Mouse (Mus musculus) left cerebral cortex, adult 8-10 months (tissue): ENCODE measurements at regions not wholly inside any gene's neighbourhood (a gene's known extent, or its start where the extent isn't known, plus 50 kb on each side); places are given as distances from the start of the nearest gene placed in this dataset.

Source experiments
- DNase-seq, 2 experiments: peaks; one replicate each; pipeline ENCODE4 v3.0.0; 2022; ENCODE audit warnings: low spot score in 2 of 2

GRCm38 (mm10) chr2:169524429-169524828 is 63.1 kb downstream of the Gm11011 start:
- no peak for DNase-seq

- no peak for DNase-seq
Observed at GRCm38 (mm10) chr2:169519941-169520340, 67.6 kb downstream of the Gm11011 start.

- no peak for DNase-seq
Observed at GRCm38 (mm10) chr2:169515350-169515749, 72.2 kb downstream of the Gm11011 start.

GRCm38 (mm10) chr2:169510741-169511140 is 76.8 kb downstream of the Gm11011 start:
- no peak for DNase-seq

- DNase-seq = no peak
Observed at GRCm38 (mm10) chr2:169509406-169509805, 78.1 kb downstream of the Gm11011 start.

GRCm38 (mm10) chr2:169504416-169505057 is 83.0 kb downstream of the Gm11011 start:
- DNase-seq = no peak

- no peak for DNase-seq
Observed at GRCm38 (mm10) chr2:169503598-169503958, 84.0 kb downstream of the Gm11011 start.

- no peak for DNase-seq
Observed at GRCm38 (mm10) chr2:169502717-169503597, 84.6 kb downstream of the Gm11011 start.

- no peak for DNase-seq
Observed at GRCm38 (mm10) chr2:169501736-169502340, 85.7 kb downstream of the Gm11011 start.

GRCm38 (mm10) chr2:169495368-169495767 is 92.2 kb downstream of the Gm11011 start:
- no peak for DNase-seq

- no peak for DNase-seq
Observed at GRCm38 (mm10) chr2:169494503-169495311, 92.8 kb downstream of the Gm11011 start.

- no peak for DNase-seq
Observed at GRCm38 (mm10) chr2:169493609-169494275, 93.8 kb downstream of the Gm11011 start.

GRCm38 (mm10) chr2:169483934-169484333 is 103.6 kb downstream of the Gm11011 start:
- DNase-seq = no peak

- no peak for DNase-seq
Observed at GRCm38 (mm10) chr2:169481731-169482465, 105.6 kb downstream of the Gm11011 start.

- DNase-seq = no peak
Observed at GRCm38 (mm10) chr2:169474418-169475112, 113.0 kb downstream of the Gm11011 start.

GRCm38 (mm10) chr2:169469538-169469937 is 118.0 kb downstream of the Gm11011 start:
- no peak for DNase-seq

GRCm38 (mm10) chr2:169467621-169468020 is 119.9 kb downstream of the Gm11011 start:
- DNase-seq = no peak

GRCm38 (mm10) chr2:169464106-169464505 is 123.4 kb downstream of the Gm11011 start:
- no peak for DNase-seq

- DNase-seq = no peak
Observed at GRCm38 (mm10) chr2:169461491-169462039, 126.0 kb downstream of the Gm11011 start.
